Mouse (Mus musculus) forebrain, embryonic 10.5 days (tissue): ENCODE measurements around the gene Mmp15. TPM values are rescaled to one million over a fixed set of nuclear protein-coding genes. Genes with fewer than 3 reads are reported as not detected.

Source experiments
- polyA plus RNA-seq: library from polyadenylated mRNA; unstranded; fragments of >200 nt; fragmentation: Nextera tagmentation; extraction: Ambion mirVana; gene quantifications from 2 replicates; pipeline ENCODE4 v1.2.1, GENCODE M21; 2016

The Mmp15 gene
- polyA plus RNA-seq, 1 experiment from 2014 or later: 11.1 TPM

Other genes starting within 250 kb of the Mmp15 start
- 4.4 and 5.5 TPM in 2 replicates for gene Kifc3, start 149.5 kb upstream of the Mmp15 start, polyA plus RNA-seq
- 0.14 and 0.25 TPM in 2 replicates for gene Cngb1, start 45.7 kb upstream of the Mmp15 start, polyA plus RNA-seq
- not detected in 2 replicates for gene Tepp, start 41.7 kb upstream of the Mmp15 start, polyA plus RNA-seq
- gene Zfp319, start 20.3 kb upstream of the Mmp15 start, polyA plus RNA-seq: 10.6 and 10.7 TPM in 2 replicates
- 50.5 and 53.1 TPM in 2 replicates for gene Usb1, start 20.0 kb upstream of the Mmp15 start, polyA plus RNA-seq
- 144 and 146 TPM in 2 replicates for gene Cfap20, start 82.6 kb downstream of the Mmp15 start, polyA plus RNA-seq
- 15.2 and 15.9 TPM in 2 replicates for gene Csnk2a2, start 137.8 kb downstream of the Mmp15 start, polyA plus RNA-seq
- 0.15 TPM in 1 of 2 replicates, not detected in the other for gene Ccdc113, start 181.8 kb downstream of the Mmp15 start, polyA plus RNA-seq
- gene Prss54, start 224.1 kb downstream of the Mmp15 start, polyA plus RNA-seq: not detected in 2 replicates